Mouse (Mus musculus): ENCODE measurements around the gene Atp1a2. TPM values are rescaled to one million over a fixed set of nuclear protein-coding genes. Genes with fewer than 3 reads are reported as not detected.

Gene Atp1a2
- polyA plus RNA-seq, 2 experiments, result 1.8 to 11.3 TPM

- TF ChIP-seq POLR2A (IDR thresholded peaks at IDR 0.05; ENCODE audit: borderline replicate concordance, extremely low read depth, insufficient read depth, insufficient read length), result no peak
- H3K4me2 ChIP-seq (replicated peaks; ENCODE audit: low read depth, low read length, severe bottlenecking), result no peak overlapping the region
- ATAC-seq (ENCODE audit: low FRiP score, low read depth), result no peak
- no peaks in the 10 kb centered on the region for H3K9me3 ChIP-seq (ENCODE audit: control insufficient read depth, low read length)
- H3K36me3 ChIP-seq (ENCODE audit: control insufficient read depth, insufficient read depth, low read length), result no peaks in the 10 kb centered on the region
- no peak overlapping the region for H3K27ac ChIP-seq (replicated peaks; ENCODE audit: low read depth, low read length)
- 77% methylated on average over 2 of the region's 2 CpGs for WGBS
- no peak overlapping the region for H3K4me3 ChIP-seq (replicated peaks; ENCODE audit: low read length)
- no peaks in the 10 kb centered on the region for H3K27me3 ChIP-seq (ENCODE audit: control insufficient read depth, insufficient read depth, low read length)
- H3K9ac ChIP-seq (ENCODE audit: low read depth, low read length, severe bottlenecking), result no peak overlapping the region
- DNase-seq (ENCODE audit: low spot score), result no peak
- peaks cover 18% of the 10 kb centered on the region for H3K4me1 ChIP-seq (ENCODE audit: control insufficient read depth, insufficient read depth, low read length)
These were observed 5.0 kb downstream of the Atp1a2 start for GRCm38 (mm10) chr1:172292880-172293279.

- Histone ChIP-seq H3K9me3 (ENCODE audit: control insufficient read depth, low read length) (no peaks in the 10 kb centered on the region), H3K9ac (ENCODE audit: low read depth, low read length, severe bottlenecking) (no peak overlapping the region), H3K27ac (replicated peaks; ENCODE audit: low read depth, low read length) (no peak overlapping the region), H3K4me3 (replicated peaks; ENCODE audit: low read length) (no peak overlapping the region), H3K36me3 (ENCODE audit: control insufficient read depth, insufficient read depth, low read length) (no peaks in the 10 kb centered on the region), H3K27me3 (ENCODE audit: control insufficient read depth, insufficient read depth, low read length) (no peaks in the 10 kb centered on the region), H3K4me1 (ENCODE audit: control insufficient read depth, insufficient read depth, low read length) (no peaks in the 10 kb centered on the region), H3K4me2 (replicated peaks; ENCODE audit: low read depth, low read length, severe bottlenecking) (no peak overlapping the region)
- DNase-seq (ENCODE audit: low spot score) (no peak), ATAC-seq (ENCODE audit: low FRiP score, low read depth) (no peak)
- TF ChIP-seq POLR2A (IDR thresholded peaks at IDR 0.05; ENCODE audit: borderline replicate concordance, extremely low read depth, insufficient read depth, insufficient read length), result no peak
- WGBS, result 85% methylated on average over 3 of the region's 3 CpGs
These were observed 8.3 kb downstream of the Atp1a2 start for GRCm38 (mm10) chr1:172289617-172289946.

GRCm38 (mm10) chr1:172288900-172289616 lies 8.8 kb downstream of the Atp1a2 start:
- H3K4me1 ChIP-seq (ENCODE audit: control insufficient read depth, insufficient read depth, low read length), result no peaks in the 10 kb centered on the region
- DNase-seq (ENCODE audit: low spot score) (no peak), ATAC-seq (ENCODE audit: low FRiP score, low read depth) (no peak)
- no peaks in the 10 kb centered on the region for H3K36me3 ChIP-seq (ENCODE audit: control insufficient read depth, insufficient read depth, low read length)
- no peak overlapping the region for H3K27ac ChIP-seq (replicated peaks; ENCODE audit: low read depth, low read length)
- no peak for TF ChIP-seq POLR2A (IDR thresholded peaks at IDR 0.05; ENCODE audit: borderline replicate concordance, extremely low read depth, insufficient read depth, insufficient read length)
- H3K4me2 ChIP-seq (replicated peaks; ENCODE audit: low read depth, low read length, severe bottlenecking), result no peak overlapping the region
- 91% methylated on average over 11 of the region's 11 CpGs for WGBS
- H3K27me3 ChIP-seq (ENCODE audit: control insufficient read depth, insufficient read depth, low read length), result no peaks in the 10 kb centered on the region
- H3K9ac ChIP-seq (ENCODE audit: low read depth, low read length, severe bottlenecking), result no peak overlapping the region
- no peak overlapping the region for H3K4me3 ChIP-seq (replicated peaks; ENCODE audit: low read length)
- no peaks in the 10 kb centered on the region for H3K9me3 ChIP-seq (ENCODE audit: control insufficient read depth, low read length)

GRCm38 (mm10) chr1:172286740-172287139 lies 11.1 kb downstream of the Atp1a2 start:
- Histone ChIP-seq H3K36me3 (ENCODE audit: control insufficient read depth, insufficient read depth, low read length) (no peaks in the 10 kb centered on the region), H3K9ac (ENCODE audit: low read depth, low read length, severe bottlenecking) (no peak overlapping the region), H3K4me2 (replicated peaks; ENCODE audit: low read depth, low read length, severe bottlenecking) (no peak overlapping the region), H3K27me3 (ENCODE audit: control insufficient read depth, insufficient read depth, low read length) (no peaks in the 10 kb centered on the region), H3K27ac (replicated peaks; ENCODE audit: low read depth, low read length) (no peak overlapping the region), H3K4me3 (replicated peaks; ENCODE audit: low read length) (no peak overlapping the region), H3K9me3 (ENCODE audit: control insufficient read depth, low read length) (no peaks in the 10 kb centered on the region), H3K4me1 (ENCODE audit: control insufficient read depth, insufficient read depth, low read length) (no peaks in the 10 kb centered on the region)
- WGBS, result 81% methylated on average over 5 of the region's 5 CpGs
- DNase-seq (ENCODE audit: low spot score), result no peak
- no peak for TF ChIP-seq POLR2A (IDR thresholded peaks at IDR 0.05; ENCODE audit: borderline replicate concordance, extremely low read depth, insufficient read depth, insufficient read length)
- ATAC-seq (ENCODE audit: low FRiP score, low read depth), result no peak

GRCm38 (mm10) chr1:172284221-172284620 lies 13.6 kb downstream of the Atp1a2 start:
- Histone ChIP-seq H3K27ac (replicated peaks; ENCODE audit: low read depth, low read length) (no peak overlapping the region), H3K36me3 (ENCODE audit: control insufficient read depth, insufficient read depth, low read length) (no peaks in the 10 kb centered on the region), H3K9me3 (ENCODE audit: control insufficient read depth, low read length) (no peaks in the 10 kb centered on the region), H3K27me3 (ENCODE audit: control insufficient read depth, insufficient read depth, low read length) (no peaks in the 10 kb centered on the region), H3K9ac (ENCODE audit: low read depth, low read length, severe bottlenecking) (no peak overlapping the region), H3K4me2 (replicated peaks; ENCODE audit: low read depth, low read length, severe bottlenecking) (no peak overlapping the region), H3K4me3 (replicated peaks; ENCODE audit: low read length) (no peak overlapping the region), H3K4me1 (ENCODE audit: control insufficient read depth, insufficient read depth, low read length) (no peaks in the 10 kb centered on the region)
- ATAC-seq (ENCODE audit: low FRiP score, low read depth) (no peak), DNase-seq (ENCODE audit: low spot score) (no peak)
- no peak for TF ChIP-seq POLR2A (IDR thresholded peaks at IDR 0.05; ENCODE audit: borderline replicate concordance, extremely low read depth, insufficient read depth, insufficient read length)
- 92% methylated on average over 14 of the region's 14 CpGs for WGBS
